Mouse (Mus musculus) hindbrain, postnatal 0 days (tissue): ENCODE measurements around the gene Ccdc137. TPM values are rescaled to one million over a fixed set of nuclear protein-coding genes. Genes with fewer than 3 reads are reported as not detected.

ENCODE experiments used
- ATAC-seq: fragments of 200-750 bp; cut with Nextera tagmentation; 2 replicates; pipeline ENCODE4 v1.8.0; 2017; ENCODE audit warnings: mild to moderate bottlenecking, moderate TSS enrichment, moderate library complexity
- DNase-seq: peaks from one replicate; pipeline ENCODE4 v3.0.0-alpha.2; 2015; ENCODE audit warnings: low spot score
- H3K27ac ChIP-seq: fragments of 300-500 bp; sonication (generic); 2 replicates; pipeline ENCODE4 v1.5.1; 2014; ENCODE audit warnings: mild to moderate bottlenecking
- H3K27me3 ChIP-seq: fragments of 300-500 bp; sonication (generic); 2 replicates; pipeline ENCODE4 v1.6.1; 2014; ENCODE audit warnings: low read length, mixed read lengths; ENCODE audit not compliant: insufficient read depth
- H3K36me3 ChIP-seq: fragments of 300-500 bp; sonication (generic); 2 replicates; pipeline ENCODE4 v1.6.1; 2014; ENCODE audit warnings: low read length, mixed read lengths; ENCODE audit not compliant: insufficient read depth
- H3K4me1 ChIP-seq: fragments of 300-500 bp; sonication (generic); 2 replicates; pipeline ENCODE4 v1.6.1; 2014; ENCODE audit warnings: antibody characterized with exemption, low read length, mixed read lengths; ENCODE audit not compliant: insufficient read depth
- H3K4me2 ChIP-seq: fragments of 300-500 bp; sonication (generic); 2 replicates; pipeline ENCODE4 v1.6.1; 2014; ENCODE audit warnings: low read depth, mild to moderate bottlenecking, low read length, moderate library complexity, mixed read lengths
- H3K4me3 ChIP-seq: fragments of 300-500 bp; sonication (generic); 2 replicates; pipeline ENCODE4 v1.5.1; 2014; ENCODE audit warnings: low read length
- H3K9ac ChIP-seq: fragments of 300-500 bp; sonication (generic); replicated peaks from 2 replicates; pipeline ENCODE4 v1.6.1; 2014; ENCODE audit warnings: mild to moderate bottlenecking, low read length, moderate library complexity, mixed read lengths
- H3K9me3 ChIP-seq: fragments of 300-500 bp; sonication (generic); 2 replicates; pipeline ENCODE4 v1.6.1; 2016; ENCODE audit warnings: low read length, mixed read lengths
- CTCF ChIP-seq: IDR thresholded peaks from 2 replicates; pipeline ENCODE4 v1.5.1; 2016; ENCODE audit warnings: antibody characterized with exemption, control low read depth, low read depth
- WGBS: fragments of 180-500 bp; shearing (Covaris S2); extraction: QIAGEN DNeasy Blood & Tissue Kit; methylation state at CpG from one replicate; pipeline ENCODE4 v1.1.7; 2014; 5-methylcytosine and 5-hydroxymethylcytosine counted together
- polyA plus RNA-seq: library from polyadenylated mRNA; unstranded; fragments of >200 nt; fragmentation: Nextera tagmentation; extraction: Ambion mirVana; gene quantifications from 2 replicates; pipeline ENCODE4 v1.2.1, GENCODE M21; 2015
- total RNA-seq: library from RNA; depleted of rRNA; stranded (reverse); fragments of >200 nt; gene quantifications from 2 replicates; pipeline ENCODE4 v1.2.3, GENCODE M21; 2014

Gene Ccdc137
- total and polyA plus RNA-seq, 2 experiments from 2014 or later: 15.4 to 17.3 TPM

DNA sequence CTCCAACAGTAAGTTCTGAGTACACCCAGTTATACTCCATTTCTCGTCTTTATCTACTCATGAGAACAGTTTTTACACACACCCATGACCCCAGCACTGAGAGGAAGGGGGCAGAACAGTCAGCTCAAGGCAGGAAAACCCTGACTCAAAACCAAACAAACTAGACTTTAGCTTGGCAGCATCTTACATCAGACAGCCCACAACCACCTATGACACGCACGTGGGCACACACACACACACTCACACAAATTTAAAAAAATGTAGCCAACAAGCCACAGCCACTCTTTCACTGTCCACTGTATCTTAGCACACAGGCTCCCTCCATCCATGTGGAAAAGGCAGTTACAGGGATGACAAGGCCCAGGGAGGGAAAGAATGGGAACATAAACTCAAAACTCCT lies 31.2 kb upstream of the Ccdc137 start:
- WGBS: 91% methylated on average over 3 of the region's 3 CpGs
- TF ChIP-seq CTCF: no peak
- H3K36me3 ChIP-seq: peaks cover 46% of the 10 kb centered on the region
- no peak overlapping the region for H3K4me3 ChIP-seq
- H3K9me3 ChIP-seq: no peaks in the 10 kb centered on the region
- H3K4me1 ChIP-seq: no peaks in the 10 kb centered on the region
- no peak overlapping the region for H3K27ac ChIP-seq
- no peak for DNase-seq
- H3K4me2 ChIP-seq: no peak overlapping the region
- ATAC-seq: no peak
- H3K27me3 ChIP-seq: no peaks in the 10 kb centered on the region
- H3K9ac ChIP-seq: no peak overlapping the region

DNA sequence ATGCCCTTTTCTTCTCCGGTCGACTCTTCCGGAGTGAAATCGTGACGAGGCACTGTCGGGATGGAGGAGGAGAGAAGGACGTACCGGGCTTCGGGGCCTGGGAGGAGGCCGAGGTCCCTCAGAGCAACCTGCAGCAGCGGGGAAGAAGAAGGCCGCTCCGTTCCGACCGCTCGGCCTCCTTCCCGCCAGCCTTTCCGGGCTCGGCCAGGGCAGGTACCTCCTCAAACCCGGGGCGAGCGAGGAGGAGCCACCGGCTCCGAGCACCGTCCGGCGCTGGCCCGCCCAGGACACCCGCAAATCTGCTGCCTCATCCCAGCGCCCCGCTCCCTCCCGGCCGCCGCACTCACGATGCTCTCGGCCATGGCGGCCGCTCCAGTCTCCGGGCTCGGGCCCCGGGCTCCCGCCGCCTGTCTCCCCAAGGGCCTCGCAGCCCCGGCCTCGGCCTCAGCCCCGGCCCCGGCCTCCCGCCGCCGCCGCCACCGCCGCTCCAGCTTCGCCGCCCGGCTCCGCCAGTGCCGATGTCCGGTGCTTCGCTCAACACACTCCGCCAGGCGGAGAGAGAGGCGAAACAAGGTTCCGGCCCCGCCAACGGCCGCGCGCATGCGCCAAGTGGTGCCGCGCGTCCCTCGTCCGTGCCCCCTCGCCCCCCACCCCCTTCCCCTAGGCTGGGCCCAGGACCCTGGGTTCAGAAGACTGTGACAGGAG lies 20.6 kb upstream of the Ccdc137 start, which contains the start of gene Nploc4:
Nploc4 (minus strand) TSS at position 557 of the 705 bp plus-strand sequence.
- 1% methylated on average over 71 of the region's 77 CpGs for WGBS
- no peak for TF ChIP-seq CTCF

DNA sequence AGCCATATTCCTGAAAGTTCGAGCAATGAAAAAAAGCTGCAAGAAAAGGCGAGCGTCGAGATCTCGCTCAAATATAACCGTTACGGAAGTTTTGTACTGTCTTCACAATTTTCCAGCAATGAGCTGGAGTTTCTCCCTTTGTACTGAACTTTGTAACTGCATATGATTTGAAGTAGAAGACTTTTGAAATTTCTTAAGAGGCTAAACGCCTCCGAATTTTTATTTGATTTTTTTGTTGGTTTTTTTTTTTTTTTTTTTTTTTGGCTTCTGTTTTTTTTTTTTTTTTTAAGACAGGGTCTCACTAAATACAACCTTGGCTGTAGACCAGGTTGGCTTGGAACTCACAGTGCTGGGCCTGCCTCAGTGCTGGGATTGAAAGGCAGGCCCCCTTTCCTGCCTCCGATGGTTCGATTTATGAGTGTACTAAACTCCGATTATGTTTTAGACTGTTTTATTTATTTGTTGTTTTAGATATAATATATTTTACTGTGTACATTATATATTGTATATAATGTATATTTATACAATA lies 20.0 kb upstream of the Ccdc137 start:
- ATAC-seq (no peak), DNase-seq (no peak)
- WGBS: 23% methylated on average over 12 of the region's 12 CpGs
- no peaks in the 10 kb centered on the region for H3K27me3 ChIP-seq
- H3K4me1 ChIP-seq: peaks cover 10% of the 10 kb centered on the region
- peak overlapping the region; percentile 96 for H3K9ac ChIP-seq
- peak overlapping the region; percentile 98 for H3K4me3 ChIP-seq
- no peak for TF ChIP-seq CTCF
- H3K9me3 ChIP-seq: no peaks in the 10 kb centered on the region
- peak overlapping the region; percentile 83; the same call in 1 of the 2 replicates for H3K27ac ChIP-seq
- H3K4me2 ChIP-seq: peak overlapping the region; percentile 75
- H3K36me3 ChIP-seq: peaks cover 20% of the 10 kb centered on the region; the same call in 1 of the 2 replicates

More for the DNA sequence above, 20.6 kb upstream of the Ccdc137 start, which contains the start of gene Nploc4:
- H3K27ac ChIP-seq: peak within 1 kb of the TSS; percentile 83
- H3K9ac ChIP-seq: peak within 1 kb of the TSS; percentile 96
- ATAC-seq: peak; percentile 92
- no peaks in the 10 kb centered on the region for H3K9me3 ChIP-seq
- DNase-seq: peak; percentile 94
- peak within 1 kb of the TSS; percentile 75 for H3K4me2 ChIP-seq
- H3K4me3 ChIP-seq: peak within 1 kb of the TSS; percentile 98
- H3K36me3 ChIP-seq: peaks cover 26% of the 10 kb centered on the region
- H3K27me3 ChIP-seq: no peaks in the 10 kb centered on the region
- H3K4me1 ChIP-seq: peaks cover 10% of the 10 kb centered on the region

DNA sequence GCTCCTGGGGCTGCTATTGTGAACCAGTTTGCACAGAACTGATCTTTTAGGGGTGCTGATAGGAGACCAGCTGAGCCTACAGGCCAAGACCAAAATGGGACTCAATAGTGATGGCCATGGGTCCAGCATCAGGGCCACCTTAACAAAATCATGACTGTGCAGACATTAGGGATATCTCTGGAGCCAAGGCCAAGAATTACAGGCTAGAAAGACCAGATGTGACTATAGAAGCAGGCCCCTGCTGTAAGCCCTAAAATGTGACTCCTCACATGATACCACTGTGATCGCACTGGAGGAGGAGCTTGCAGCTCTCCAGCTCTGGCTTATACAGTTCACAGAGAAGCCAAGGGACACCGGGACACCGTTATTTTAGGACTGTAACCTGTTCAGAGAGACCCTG lies 15.6 kb upstream of the Ccdc137 start, which contains the start of gene Tspan10:
Tspan10 (plus strand) TSS at position 301 of the 400 bp plus-strand sequence.
- ATAC-seq: no peak

DNA sequence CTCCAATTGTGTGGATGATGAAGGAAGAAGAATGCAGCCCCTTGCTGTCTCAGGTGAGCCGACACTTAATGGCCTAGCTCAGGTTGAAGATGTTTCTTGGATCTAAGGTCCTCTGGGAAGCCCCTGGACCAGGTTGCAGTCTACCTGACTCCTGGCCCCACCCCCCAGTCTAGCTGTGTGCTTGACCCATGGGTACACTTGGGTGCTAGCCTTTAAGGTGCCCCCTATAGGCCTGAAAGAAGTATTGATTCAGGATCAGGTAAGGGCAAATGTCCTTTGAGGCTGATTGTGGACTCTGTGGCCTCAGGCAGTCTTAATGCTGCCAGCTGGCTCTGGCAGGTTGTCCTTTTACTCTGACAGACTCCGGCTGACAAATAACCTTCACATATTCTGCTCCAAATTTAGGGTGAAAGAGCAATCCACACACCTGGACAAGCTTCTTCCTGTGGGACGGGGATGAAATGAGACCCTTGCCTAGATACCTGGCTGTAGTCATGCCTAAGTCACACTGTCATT lies 15.1 kb upstream of the Ccdc137 start:
- no peak overlapping the region for H3K9ac ChIP-seq
- no peaks in the 10 kb centered on the region for H3K27me3 ChIP-seq
- H3K9me3 ChIP-seq: no peaks in the 10 kb centered on the region
- 88% methylated on average over 3 of the region's 3 CpGs for WGBS
- no peak overlapping the region for H3K4me3 ChIP-seq
- H3K4me2 ChIP-seq: no peak overlapping the region
- H3K27ac ChIP-seq: no peak overlapping the region
- ATAC-seq: no peak
- no peaks in the 10 kb centered on the region for H3K4me1 ChIP-seq
- no peak for TF ChIP-seq CTCF
- DNase-seq: no peak
- H3K36me3 ChIP-seq: no peaks in the 10 kb centered on the region

More for the DNA sequence above, 15.6 kb upstream of the Ccdc137 start, which contains the start of gene Tspan10:
- H3K4me1 ChIP-seq: no peaks in the 10 kb centered on the region
- H3K4me2 ChIP-seq: no peak within 1 kb of the TSS
- 88% methylated on average over 3 of the region's 3 CpGs for whole genome bisulfite sequencing
- TF ChIP-seq CTCF: no peak
- no peaks in the 10 kb centered on the region for H3K36me3 ChIP-seq
- no peak within 1 kb of the TSS for H3K27ac ChIP-seq
- H3K9ac ChIP-seq: no peak within 1 kb of the TSS
- no peak for DNase-seq
- no peaks in the 10 kb centered on the region for H3K9me3 ChIP-seq
- no peak within 1 kb of the TSS for H3K4me3 ChIP-seq
- H3K27me3 ChIP-seq: no peaks in the 10 kb centered on the region

DNA sequence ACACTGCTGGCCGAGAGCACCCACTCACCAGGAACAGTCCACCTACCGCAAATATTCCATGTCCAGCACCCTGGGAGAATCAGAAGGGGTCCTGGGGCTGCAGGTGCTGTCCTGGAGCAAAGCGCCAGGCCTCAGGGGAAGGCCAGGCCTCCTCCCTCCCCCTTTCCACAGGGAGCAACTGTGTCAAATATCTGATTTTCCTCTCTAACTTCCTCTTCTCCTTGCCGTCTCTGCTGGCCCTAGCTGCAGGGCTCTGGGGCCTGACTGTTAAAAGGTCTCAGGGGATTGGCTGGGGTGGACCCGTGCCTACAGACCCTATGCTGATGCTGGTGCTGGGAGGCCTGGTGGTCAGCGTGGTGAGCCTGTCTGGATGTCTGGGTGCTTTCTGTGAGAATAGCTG lies 13.8 kb upstream of the Ccdc137 start:
- ATAC-seq (no peak), DNase-seq (no peak)
- Histone ChIP-seq H3K27ac (no peak overlapping the region), H3K4me1 (no peaks in the 10 kb centered on the region), H3K4me2 (no peak overlapping the region), H3K27me3 (no peaks in the 10 kb centered on the region), H3K4me3 (no peak overlapping the region), H3K9ac (no peak overlapping the region), H3K36me3 (no peaks in the 10 kb centered on the region), H3K9me3 (no peaks in the 10 kb centered on the region)
- TF ChIP-seq CTCF: no peak
- WGBS: 75% methylated on average over 6 of the region's 6 CpGs
